Mouse (Mus musculus): Measurements from ENCODE around the gene Itpkb.

Gene Itpkb

GRCm38 (mm10) chr1:180391575-180391945 is 61.3 kb downstream of the Itpkb start:
- no peak for DNase-seq (ENCODE audit: extremely low spot score, low spot score)

- no peak for DNase-seq (ENCODE audit: extremely low spot score, low spot score)
These were observed 62.0 kb downstream of the Itpkb start for GRCm38 (mm10) chr1:180392137-180392798.

- DNase-seq (ENCODE audit: extremely low spot score, low spot score) = no peak
These were observed 62.9 kb downstream of the Itpkb start for GRCm38 (mm10) chr1:180393017-180393797.

GRCm38 (mm10) chr1:180393873-180394272 is 63.6 kb downstream of the Itpkb start:
- DNase-seq (ENCODE audit: extremely low spot score, low spot score) = no peak

- DNase-seq (ENCODE audit: extremely low spot score, low spot score) = no peak
These were observed 67.4 kb downstream of the Itpkb start for GRCm38 (mm10) chr1:180397734-180398133.

GRCm38 (mm10) chr1:180398446-180398845 is 68.2 kb downstream of the Itpkb start:
- DNase-seq (ENCODE audit: extremely low spot score, low spot score) = no peak

GRCm38 (mm10) chr1:180400691-180401455 is 70.6 kb downstream of the Itpkb start:
- DNase-seq (ENCODE audit: extremely low spot score, low spot score) = no peak

- DNase-seq (ENCODE audit: extremely low spot score, low spot score) = no peak
These were observed 71.4 kb downstream of the Itpkb start for GRCm38 (mm10) chr1:180401725-180402124.

- DNase-seq (ENCODE audit: extremely low spot score, low spot score) = no peak
These were observed 72.3 kb downstream of the Itpkb start for GRCm38 (mm10) chr1:180402481-180403081.

- DNase-seq (ENCODE audit: extremely low spot score, low spot score) = no peak
These were observed 73.0 kb downstream of the Itpkb start for GRCm38 (mm10) chr1:180403357-180403693.

- DNase-seq (ENCODE audit: extremely low spot score, low spot score) = no peak
These were observed 73.7 kb downstream of the Itpkb start for GRCm38 (mm10) chr1:180403694-180404606.

GRCm38 (mm10) chr1:180404706-180405105 is 74.4 kb downstream of the Itpkb start:
- no peak for DNase-seq (ENCODE audit: extremely low spot score, low spot score)

- DNase-seq (ENCODE audit: extremely low spot score, low spot score) = no peak
These were observed 75.5 kb downstream of the Itpkb start for GRCm38 (mm10) chr1:180405576-180406335.

GRCm38 (mm10) chr1:180406336-180407035 is 76.2 kb downstream of the Itpkb start:
- DNase-seq (ENCODE audit: extremely low spot score, low spot score) = no peak

GRCm38 (mm10) chr1:180407171-180407671 is 76.9 kb downstream of the Itpkb start:
- peak; percentile 89 for DNase-seq (ENCODE audit: extremely low spot score, low spot score)

GRCm38 (mm10) chr1:180407727-180408719 is 77.7 kb downstream of the Itpkb start:
- DNase-seq (ENCODE audit: extremely low spot score, low spot score) = no peak

- no peak for DNase-seq (ENCODE audit: extremely low spot score, low spot score)
These were observed 78.5 kb downstream of the Itpkb start for GRCm38 (mm10) chr1:180408832-180409231.

- no peak for DNase-seq (ENCODE audit: extremely low spot score, low spot score)
These were observed 79.5 kb downstream of the Itpkb start for GRCm38 (mm10) chr1:180409771-180410170.

Data from neural tube, embryonic 10.5 days (tissue).